Mouse (Mus musculus) G1E (cell line): ENCODE results near the gene Sulf2.

Experiments used
- CTCF ChIP-seq: IDR thresholded peaks from 2 replicates; pipeline ENCODE4 v1.5.1; 2012; ENCODE audit warnings: low read depth, low read length, inconsistent platforms, mixed read lengths
- GATA1 ChIP-seq: IDR thresholded peaks from 2 replicates; pipeline ENCODE4 v1.6.1; 2012; ENCODE audit warnings: borderline replicate concordance, low read length, inconsistent platforms, mixed read lengths
- POLR2AphosphoS5 ChIP-seq: IDR thresholded peaks from 2 replicates; pipeline ENCODE4 v1.6.1; 2012; ENCODE audit warnings: low read depth, low read length, inconsistent platforms; ENCODE audit not compliant: insufficient replicate concordance
- TAL1 ChIP-seq: conservative IDR thresholded peaks from 2 replicates; pipeline ENCODE4 v1.6.1; 2012; ENCODE audit warnings: low read depth, low read length, inconsistent platforms, mixed read lengths

- TF ChIP-seq POLR2AphosphoS5 (no peak), CTCF (no peak), GATA1 (no peak), TAL1 (no peak)
Measured at GRCm38 (mm10) chr2:166069738-166070137, 85.7 kb downstream of the Sulf2 start.
